Mouse (Mus musculus) CH12.LX (cell line): ENCODE measurements at regions not wholly inside any gene's neighbourhood (a gene's known extent, or its start where the extent isn't known, plus 50 kb on each side); places are given as distances from the start of the nearest gene placed in this dataset.

Experiments
- BHLHE40 ChIP-seq: IDR thresholded peaks from 2 replicates; pipeline ENCODE4 v1.6.1; 2011; ENCODE audit warnings: mild to moderate bottlenecking, low read depth, low read length, improper control_type of control experiment
- CHD1 ChIP-seq: IDR thresholded peaks from 2 replicates; pipeline ENCODE4 v1.6.1; 2012; ENCODE audit warnings: low read depth, low read length, improper control_type of control experiment, inconsistent platforms
- CTCF ChIP-seq, 2 experiments: IDR thresholded peaks in 1 of 2; conservative IDR thresholded peaks in 1 of 2; 2 replicates each; pipeline ENCODE4 v1.5.1; 2011 to 2012; ENCODE audit warnings: low read depth in 2 of 2, low read length in 2 of 2, improper control_type of control experiment in 1 of 2, inconsistent platforms in 1 of 2, mild to moderate bottlenecking in 1 of 2, moderate library complexity in 1 of 2
- MYC ChIP-seq: IDR thresholded peaks from 2 replicates; pipeline ENCODE4 v1.6.1; 2011; ENCODE audit warnings: low read depth, mild to moderate bottlenecking, improper control_type of control experiment, low read length
- RCOR1 ChIP-seq: conservative IDR thresholded peaks from 2 replicates; pipeline ENCODE4 v1.6.1; 2012; ENCODE audit warnings: low read depth, mild to moderate bottlenecking, inconsistent platforms, low read length, improper control_type of control experiment
- SIN3A ChIP-seq: IDR thresholded peaks from 2 replicates; pipeline ENCODE4 v1.6.1; 2012; ENCODE audit warnings: low read length, improper control_type of control experiment, inconsistent platforms
- ZNF384 ChIP-seq: IDR thresholded peaks from 2 replicates; pipeline ENCODE4 v1.6.1; 2012; ENCODE audit warnings: low read depth, low read length, improper control_type of control experiment, inconsistent platforms

GRCm38 (mm10) chr3:38112568-38112967 is 372.1 kb downstream of the Ankrd50 start:
- no peak for TF ChIP-seq CHD1
- TF ChIP-seq CTCF (conservative IDR thresholded peaks at IDR 0.05 in 1 of 2, IDR thresholded peaks at IDR 0.05 in 1 of 2; ENCODE audit: low read depth in 2 of 2, low read length in 2 of 2) = no peak
- no peak for TF ChIP-seq ZNF384
- no peak for TF ChIP-seq RCOR1
- TF ChIP-seq BHLHE40 = no peak
- no peak for TF ChIP-seq SIN3A
- TF ChIP-seq MYC = no peak
